Mouse (Mus musculus) cerebellum, adult 11-12 months (tissue): ENCODE data around the gene Trpm3.
A peak's percentile ranks its signal among the peaks of the same experiment; 100 is the strongest.

Experiments
- DNase-seq: peaks from one replicate; pipeline ENCODE4 v3.0.0; 2022

Gene Trpm3

DNA sequence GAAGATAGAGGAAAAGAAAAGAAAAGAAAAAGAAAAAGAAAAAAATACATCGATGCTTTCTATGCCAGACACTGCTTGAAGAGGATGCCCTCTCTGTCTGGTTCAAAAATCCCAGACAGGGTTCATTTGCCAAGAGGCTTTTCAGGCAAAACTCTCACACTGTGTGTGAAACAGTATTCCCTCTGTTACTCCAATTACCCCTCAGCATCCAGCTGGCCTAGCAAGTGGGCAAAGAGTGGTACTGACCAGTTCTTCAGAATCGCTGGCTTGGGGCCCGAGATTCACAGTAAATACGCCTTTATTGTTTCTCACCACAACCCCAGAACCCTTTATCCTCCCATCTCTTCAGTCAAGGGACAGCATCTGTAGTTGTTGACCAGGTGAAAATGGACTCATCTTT lies 178.5 kb downstream of the Trpm3 start:
- DNase-seq = no peak

DNA sequence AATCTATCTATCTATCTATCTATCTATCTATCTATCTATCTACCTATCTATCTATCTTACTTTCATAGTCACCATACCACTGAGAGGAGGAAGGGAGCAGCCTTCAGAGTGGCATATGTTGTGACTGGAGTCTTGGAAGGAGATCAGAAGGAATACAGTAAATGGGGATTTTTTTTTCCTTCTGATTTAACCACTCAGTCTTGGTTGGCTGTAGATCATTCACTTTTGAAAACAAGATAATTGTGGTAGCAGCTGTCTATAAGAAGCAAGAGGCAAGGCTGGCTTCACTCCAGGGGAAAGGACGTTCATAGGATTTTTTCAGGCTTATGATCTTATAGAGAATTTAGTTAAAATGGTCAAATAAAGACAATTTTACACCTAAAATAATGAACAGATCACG lies 188.0 kb downstream of the Trpm3 start:
- no peak for DNase-seq

DNA sequence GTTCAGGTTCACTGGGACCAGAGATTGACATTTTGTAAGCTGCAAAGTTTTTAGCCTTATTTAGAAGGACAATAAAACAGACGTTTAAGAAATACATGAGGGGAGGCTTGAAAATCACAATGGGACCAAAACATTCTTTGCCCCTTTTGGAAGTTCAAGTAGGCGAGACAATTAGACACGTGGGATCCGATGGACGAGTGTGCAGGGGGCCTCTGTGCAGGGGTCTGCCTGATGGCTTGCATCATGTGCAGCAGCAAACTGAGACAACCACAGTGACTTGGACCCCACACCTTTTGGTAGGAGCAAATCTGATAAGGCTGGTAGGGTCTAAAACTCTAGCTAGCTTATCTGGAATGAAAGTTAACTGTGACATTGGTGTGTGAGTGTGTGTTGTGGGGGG lies 188.4 kb downstream of the Trpm3 start:
- no peak for DNase-seq

DNA sequence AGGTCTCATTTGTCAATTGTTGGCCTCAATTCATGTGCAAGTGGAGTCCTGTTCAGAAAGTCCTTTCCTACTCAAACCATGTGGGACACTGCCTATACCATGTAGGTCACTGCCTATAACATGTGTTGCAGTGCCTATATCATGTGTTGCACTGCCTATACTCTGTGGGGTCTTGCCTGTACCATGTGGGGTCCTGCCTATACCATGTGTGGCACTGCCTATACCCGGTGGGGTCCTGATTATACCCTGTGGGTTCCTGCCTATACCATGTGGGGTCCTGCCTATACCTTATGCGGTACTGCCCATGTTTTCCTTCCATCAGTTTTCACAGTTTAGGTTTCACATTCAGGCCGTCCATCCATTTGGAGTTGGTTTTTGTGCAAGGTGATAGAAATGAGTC lies 197.4 kb downstream of the Trpm3 start:
- DNase-seq = no peak

DNA sequence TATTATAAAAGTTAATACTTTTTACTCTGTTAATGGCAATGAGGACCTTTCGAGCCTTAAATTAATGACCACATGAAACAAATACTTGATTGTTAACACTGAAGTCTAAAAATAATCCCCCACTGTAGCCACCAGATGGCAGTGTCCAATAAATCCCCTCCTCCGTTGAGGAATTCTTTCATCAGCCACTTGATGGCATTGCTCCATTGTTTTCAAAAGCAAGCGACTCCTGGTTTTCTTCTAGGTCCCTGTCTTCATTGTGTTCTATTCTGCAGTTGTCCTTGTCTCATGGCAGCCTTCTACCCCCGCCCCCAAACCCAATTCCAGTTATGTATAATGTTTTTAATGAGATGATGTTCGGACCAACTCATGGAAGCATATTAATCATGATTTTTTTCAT lies 198.6 kb downstream of the Trpm3 start:
- peak; percentile 56 for DNase-seq

DNA sequence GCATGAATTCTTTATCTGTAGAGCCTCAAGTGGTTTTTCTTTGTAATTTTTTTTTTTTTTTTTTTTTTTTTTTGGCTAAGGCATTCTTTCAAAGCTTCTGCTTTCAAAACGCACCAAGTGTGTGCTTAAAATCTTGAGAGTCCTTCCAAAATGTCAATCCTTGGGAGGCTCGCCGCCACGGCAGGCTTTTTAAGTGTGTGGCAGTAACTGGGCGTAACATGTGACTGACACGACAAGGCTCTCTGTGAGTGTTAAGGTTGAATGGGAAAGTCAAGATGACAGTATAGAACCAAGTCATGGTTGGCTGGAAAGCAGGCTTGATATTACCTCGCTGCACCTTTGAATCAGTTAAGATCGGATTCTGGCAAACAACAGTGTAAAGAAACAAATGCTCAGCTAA lies 200.1 kb downstream of the Trpm3 start:
- DNase-seq = no peak

DNA sequence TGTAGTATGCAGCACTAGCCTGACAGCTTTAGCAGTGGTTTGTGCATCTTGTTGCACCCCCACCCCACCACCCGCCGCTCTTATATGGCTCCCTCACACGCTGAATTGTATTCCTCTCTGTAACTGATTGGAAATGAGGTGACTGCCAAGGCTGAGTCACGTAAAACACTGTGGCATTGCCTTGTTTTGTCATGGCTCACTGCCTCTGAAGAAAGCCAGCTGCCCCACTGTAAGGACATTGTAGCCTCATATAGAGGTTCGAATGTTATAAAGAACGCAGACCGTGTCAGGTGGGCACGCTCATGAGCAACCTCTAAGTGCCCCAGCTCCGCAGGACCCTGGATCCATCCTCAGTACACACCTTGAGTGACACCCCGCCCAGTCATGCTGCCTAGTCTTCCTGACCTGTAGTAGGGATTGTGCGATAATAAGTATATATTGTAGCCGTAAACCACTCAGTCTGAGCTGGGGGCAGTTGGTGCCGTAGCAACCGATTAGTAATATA lies 215.2 kb downstream of the Trpm3 start:
- peak; percentile 22 for DNase-seq

DNA sequence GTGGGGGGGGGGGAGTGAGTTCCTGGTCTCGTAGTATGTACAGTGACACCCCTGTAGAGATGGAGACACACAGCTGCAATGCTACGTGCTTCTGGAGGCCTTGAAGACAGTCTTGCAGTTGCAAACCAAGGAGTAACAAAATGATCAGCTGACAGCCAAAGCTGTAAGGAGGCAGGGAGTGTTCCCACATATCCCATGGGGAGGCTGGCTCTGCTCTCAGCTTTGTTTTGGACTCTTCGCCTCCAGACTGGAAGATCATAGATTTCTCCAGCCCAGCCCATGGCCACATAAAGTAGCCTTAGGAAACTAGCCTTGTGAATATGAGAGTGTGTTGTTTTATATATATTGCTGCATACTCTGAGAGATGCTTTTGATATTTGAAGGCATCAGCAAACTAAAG lies 248.0 kb downstream of the Trpm3 start:
- DNase-seq = no peak

DNA sequence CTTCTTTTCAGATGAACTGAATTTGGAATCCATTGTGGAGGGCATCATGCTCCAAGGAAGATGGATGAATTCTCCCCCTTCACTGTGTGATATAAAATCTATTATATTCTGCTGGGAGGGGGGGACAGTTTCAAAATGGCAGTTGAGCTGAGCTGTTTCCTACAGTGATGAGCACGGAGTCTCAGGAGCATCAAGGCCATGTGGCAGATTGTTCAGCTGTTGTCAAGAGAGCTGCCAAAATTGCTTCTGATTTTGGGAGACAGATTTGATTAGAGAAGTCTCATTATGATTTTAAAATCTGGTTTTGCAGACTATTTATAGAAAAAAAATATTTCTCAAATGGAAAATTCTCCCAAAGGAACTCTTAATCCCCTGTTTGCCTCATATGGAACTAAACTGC lies 255.9 kb downstream of the Trpm3 start:
- DNase-seq = no peak

DNA sequence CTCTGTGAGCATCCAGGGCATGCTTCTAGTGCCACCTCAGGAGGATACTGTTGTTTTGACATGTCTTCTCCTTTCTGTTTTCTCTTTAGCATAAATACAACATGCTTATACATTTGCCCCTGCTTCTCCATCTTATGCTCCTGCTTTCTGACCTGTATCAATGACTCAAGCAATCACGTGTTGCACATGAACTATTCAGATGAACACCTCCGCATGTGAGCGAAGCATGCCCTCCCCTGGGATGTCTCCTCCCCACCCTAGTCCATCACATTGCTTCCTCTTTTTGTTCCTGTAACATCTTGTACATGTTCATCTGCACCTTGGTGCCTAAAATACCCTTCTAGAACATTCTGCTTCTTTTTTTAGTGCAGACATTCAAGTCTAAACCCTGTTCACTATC lies 265.2 kb downstream of the Trpm3 start:
- no peak for DNase-seq

DNA sequence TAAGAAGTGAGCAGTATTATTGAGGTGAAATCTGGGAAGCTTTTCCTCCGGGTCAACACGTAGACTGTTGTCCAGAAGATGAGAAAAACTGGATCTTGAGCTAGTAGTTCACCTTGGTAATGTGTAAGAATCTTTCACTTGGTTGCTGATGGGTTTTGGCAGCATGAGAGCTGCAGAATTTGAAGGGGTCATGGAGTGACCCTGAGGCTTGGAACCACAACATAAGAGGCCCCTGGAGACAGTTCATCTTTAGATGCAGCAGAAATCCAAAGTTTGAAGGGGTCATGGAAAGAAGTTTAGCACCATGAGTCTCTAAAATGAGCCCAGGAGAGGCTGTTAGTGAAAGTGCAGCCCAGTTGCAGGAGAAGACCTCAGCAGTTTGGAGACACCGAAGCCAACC lies 279.4 kb downstream of the Trpm3 start:
- no peak for DNase-seq

DNA sequence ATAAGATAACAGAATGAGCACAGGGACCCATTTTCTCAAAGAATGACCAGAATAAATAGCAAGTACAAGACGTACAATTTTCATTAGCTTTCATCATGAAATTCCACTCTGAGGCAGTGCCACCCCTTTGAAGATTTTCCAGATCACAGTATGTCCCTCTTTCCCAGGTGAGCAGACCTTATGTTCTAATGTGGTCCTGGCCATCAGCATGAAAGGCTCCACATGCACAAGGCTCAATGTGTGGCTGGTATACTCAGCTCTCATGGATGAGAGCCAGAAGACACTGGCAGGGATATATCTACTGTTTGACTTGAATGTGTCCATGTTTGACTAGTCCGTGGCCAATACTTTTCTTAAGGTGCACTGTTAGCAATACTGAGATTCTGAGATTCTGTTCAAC lies 298.4 kb downstream of the Trpm3 start:
- DNase-seq = peak; percentile 87

DNA sequence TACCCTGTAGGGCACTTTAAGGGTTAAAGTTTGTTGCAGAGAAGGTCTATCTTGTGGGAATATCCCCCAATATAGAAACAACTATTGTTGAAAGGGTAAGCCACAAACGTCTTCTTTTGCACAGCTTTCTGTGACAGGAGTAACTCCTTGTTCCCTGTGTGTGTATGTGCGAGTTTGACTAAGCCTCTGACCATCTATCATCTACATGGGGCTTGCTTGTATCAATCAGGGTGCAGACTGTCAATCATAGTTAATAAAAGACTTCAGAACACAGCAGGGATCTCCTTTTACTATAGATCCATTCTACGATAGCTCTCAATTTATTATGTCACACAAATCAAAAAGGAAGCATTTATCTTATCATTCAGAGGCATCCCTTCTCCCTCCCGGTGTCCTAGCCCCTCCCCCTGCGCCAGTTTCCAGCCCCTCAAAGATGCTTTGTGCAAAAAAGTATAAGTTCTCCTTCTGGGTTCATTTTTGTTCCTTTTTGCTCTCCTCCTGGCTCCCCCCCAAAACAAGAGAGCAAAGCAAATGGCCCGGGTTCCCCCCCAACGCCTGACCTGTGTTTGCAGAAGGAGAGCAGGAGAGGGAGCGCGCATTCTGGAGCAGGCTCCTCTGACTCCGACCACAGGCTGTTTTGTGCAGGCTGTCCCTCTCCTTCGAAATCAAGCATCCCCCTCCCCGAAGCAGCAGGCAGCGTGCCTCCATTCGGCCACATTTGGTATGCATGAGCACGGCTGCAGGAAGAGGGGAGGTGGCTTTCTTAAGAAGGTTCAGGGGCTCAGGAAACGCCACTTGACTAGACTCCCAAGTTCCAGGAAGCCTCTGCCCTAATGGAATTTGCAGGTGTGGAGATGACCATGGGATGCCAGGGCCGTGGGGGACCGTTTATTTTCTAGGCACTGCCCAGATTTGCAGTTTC lies 308.8 kb downstream of the Trpm3 start:
- DNase-seq = peak; percentile 85

DNA sequence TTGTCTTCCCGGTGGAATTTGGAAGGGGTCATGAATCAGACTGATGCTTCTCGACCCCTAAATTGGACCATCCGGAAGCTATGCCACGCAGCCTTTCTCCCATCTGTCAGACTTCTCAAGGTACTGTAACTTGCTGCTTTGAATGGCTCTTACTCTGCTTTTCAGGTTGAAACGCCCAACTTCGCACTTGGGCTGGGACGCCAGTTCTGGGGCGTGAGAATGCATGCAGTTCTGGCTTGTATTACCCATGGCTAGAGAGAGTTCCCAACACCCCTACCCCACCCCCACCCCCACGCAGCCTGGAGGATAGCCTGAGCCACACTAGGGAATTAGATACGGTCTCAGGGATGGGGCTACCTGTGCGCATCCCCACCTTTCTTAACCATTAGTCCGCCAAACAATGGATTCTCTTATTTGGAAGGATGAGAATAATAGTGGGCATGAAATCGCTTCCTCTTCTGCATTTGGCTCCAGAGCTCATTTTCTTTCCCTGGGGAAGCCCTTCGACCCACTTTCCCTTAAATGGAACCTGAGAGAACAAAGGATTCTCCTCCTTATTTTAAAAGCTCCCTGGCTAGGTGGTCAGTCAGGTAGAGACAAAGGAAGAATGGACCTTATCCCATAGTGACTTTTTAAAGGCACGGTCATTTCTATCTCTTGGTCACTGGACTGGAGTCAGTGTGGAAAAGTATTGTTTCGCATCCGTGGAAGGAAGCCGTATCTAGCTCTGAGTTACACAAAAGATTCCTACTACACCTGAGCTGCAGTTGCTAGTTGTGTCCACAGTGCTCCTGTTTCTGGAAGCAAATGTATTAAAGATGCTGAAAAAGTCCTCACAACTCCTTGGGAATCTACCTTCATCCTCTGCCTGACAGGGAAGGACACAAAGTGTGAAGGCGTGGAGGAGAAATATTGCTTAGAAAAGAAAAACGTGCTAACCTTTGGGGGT lies 309.8 kb downstream of the Trpm3 start:
- no peak for DNase-seq

DNA sequence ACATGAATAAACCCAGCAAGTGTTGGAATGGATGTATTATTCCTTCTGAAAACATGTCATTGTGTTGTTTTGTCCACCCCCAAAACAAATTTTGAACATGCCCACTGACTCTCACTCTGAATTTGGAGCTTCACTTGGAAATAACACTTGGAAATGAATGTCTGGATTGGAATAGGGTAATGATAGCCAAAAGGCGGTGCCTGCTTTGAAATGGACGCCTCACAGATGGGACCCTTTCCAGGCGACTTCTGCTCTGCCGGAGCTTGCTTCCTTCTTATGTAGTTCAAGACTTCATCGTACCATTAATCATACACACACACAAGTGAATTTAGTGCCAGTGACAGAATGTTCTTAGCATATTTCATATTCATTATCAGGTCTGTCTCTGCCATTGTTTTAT lies 312.4 kb downstream of the Trpm3 start:
- DNase-seq = no peak

DNA sequence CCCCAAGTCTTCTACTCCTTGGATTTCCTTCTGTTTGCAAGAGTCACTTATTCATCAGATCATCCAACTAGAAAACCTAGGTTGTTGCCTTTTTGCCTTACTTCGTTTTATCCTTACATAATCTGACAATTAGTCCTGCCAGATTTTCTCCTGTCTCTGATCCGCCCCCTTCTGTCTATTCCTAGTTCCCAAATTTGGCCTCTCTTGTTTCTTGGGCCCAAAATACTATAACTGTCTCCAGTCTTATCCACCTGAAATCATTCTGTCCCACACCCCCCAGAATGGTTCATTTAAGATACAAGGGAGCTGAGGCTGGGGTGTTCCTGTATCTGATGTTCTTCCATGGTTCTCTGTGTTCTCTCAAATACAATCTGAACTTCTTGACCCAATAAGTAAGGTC lies 318.1 kb downstream of the Trpm3 start:
- no peak for DNase-seq

DNA sequence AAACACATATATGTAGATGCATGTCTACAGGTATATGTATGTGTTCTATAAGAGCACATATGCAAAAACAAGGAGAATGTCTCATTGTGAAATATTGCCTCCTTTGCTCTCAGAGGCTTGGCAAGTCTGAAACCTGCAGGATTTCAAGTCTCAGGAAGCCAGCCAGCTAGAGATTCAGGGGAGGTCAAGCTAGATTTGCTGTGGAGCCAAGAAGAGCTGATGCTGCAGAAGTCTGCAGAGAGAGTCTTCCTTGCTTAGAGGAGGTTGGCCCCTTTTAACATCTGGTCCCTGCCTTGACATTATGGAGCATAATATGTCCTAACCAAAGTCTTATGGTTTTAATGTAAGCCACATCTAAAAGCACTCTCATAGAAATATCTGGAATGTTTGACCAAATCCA lies 323.2 kb downstream of the Trpm3 start:
- DNase-seq = peak; percentile 49

DNA sequence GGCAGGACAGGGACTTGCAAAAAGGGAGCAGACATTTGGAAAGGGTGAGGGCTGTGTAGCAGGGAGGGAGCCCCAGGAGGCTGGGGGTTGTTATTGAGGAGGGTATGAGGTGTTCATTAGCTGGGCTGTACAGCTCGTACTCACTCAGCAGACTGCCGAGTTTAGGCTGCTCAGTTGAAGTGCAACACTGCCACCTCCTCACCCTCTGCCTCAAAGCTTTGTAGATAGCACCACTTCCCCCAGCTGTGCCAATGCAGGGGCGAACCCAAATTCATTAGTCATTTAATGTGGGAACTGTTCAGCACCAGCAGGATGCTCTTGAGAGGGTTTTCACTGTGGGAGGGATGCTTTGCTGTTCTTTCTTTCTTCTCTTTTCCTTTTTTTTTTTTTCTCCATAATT lies 324.7 kb downstream of the Trpm3 start:
- DNase-seq = no peak

DNA sequence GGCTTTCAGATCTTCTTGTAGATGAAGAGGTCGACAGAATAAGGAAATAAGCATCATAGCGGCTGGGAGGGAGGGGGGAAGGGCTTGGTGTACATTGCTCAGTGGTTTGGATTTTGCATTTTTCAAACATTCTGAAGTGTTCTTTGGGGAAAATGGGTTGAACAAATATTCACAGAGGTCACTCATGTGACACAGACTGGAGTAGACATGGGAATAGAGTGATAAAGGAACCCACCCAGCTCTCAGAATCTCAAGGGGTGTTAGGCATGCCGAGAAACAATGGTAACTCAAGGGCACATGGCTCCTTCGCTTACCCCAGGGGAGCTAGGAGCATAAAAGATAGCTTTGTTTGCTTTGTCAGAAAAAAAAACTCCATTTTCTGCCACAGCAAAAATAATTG lies 330.8 kb downstream of the Trpm3 start:
- DNase-seq = no peak

DNA sequence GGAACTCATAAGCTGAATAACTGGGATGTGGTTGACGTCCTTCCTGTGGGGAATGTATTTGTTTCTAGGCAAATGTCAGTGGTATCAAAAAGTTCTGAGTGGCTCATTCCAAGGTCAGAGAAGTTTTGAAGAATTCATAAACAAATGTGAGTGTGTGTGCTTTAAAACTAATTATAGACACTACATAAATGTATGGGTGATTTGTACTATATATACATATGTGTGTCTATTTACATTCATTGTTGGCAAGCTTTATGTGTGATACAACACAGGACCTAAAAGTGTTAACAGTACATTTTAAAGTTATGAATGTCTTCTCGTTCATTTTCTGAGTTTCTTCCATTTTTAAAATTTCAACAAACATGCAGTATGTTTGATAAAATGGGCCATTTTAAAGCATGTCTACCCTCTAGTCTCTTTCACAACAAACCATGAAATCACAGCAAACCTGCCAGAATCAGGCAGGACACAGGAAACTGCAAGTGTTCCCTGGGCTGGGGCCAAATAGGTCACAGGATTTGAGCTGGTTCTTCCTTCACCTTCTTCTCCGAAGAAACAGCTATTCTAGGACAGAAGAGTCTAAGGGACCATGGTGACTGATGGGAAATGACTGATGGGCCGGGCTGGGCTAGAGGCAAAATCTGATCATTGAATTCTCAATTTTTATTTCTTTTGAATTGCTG lies 334.3 kb downstream of the Trpm3 start:
- peak; percentile 83 for DNase-seq

DNA sequence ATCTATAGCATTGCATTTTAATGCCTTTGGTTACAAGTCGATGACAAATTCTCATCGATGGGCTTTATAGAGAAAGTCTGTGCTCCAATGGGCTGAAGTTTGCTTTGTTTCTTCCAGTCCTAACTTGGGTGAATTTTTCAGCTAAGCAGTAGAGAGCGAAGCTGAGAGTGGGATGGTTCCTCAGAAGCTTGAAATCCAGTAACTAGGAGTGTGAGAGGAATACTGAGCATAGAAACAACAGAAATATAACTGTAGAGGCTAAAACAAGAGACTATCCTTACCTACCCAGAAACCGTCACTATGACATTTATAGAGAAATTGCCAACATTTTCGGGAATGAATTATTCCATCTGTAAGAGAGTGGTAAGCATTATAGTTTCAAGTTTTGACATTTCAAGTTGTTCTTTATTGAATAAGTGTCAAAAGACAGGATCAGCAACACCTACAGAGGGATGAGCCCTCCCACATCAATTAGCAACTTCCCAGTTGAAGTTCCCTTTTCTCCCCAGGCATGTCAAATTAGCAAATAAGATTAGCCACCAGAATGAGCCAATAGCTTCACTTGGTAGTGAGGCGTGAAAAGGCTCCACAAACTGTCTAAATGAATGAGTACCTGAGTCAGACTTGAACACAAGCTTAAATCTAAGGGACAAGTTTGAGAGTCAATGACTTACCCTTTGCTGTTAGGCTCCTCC lies 339.6 kb downstream of the Trpm3 start:
- no peak for DNase-seq

DNA sequence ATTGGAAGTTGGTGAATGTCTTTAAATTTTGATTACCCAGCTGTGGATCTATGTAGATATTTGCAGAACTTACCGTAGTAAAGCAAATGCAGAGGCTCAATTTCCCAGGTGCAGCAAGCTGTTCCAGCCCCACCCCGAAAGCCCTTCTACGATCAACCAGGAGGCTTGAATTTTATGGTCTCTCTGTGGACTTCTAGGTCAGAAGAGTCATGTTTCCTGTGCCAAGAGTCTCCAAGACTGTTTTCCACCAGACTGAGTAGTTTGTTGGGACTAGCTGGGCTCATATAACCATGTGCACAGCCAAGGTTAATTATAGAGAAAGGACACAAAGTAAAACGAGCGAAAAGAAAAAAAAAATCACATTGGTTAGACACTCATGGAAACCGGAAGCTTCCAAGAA lies 364.6 kb downstream of the Trpm3 start:
- no peak for DNase-seq

DNA sequence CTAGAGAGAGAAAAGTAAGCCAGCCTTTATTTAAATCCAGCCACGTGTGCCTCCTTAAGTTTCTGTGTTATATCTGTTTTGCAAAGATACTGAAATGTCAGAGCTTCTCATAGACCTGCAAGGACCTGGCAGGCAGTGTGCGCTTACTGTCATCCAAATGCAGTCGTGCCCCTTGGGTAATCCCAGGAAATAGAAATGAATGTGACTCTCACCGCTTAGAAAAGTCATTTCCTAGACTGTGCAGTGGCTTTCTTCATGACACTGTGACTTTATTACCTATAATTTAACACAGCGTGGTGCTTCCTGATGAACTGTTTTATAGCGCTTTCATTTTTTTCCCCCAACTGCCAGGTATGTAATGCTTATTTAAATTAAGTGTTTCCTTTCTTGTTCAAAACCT lies 379.7 kb downstream of the Trpm3 start:
- DNase-seq = no peak
